Mouse (Mus musculus): ENCODE measurements around the gene Med18. TPM values are rescaled to one million over a fixed set of nuclear protein-coding genes. Genes with fewer than 3 reads are reported as not detected.

The Med18 gene
- total and polyA plus RNA-seq, 2 experiments from 2014 or later: 6.6 to 10.2 TPM

DNA sequence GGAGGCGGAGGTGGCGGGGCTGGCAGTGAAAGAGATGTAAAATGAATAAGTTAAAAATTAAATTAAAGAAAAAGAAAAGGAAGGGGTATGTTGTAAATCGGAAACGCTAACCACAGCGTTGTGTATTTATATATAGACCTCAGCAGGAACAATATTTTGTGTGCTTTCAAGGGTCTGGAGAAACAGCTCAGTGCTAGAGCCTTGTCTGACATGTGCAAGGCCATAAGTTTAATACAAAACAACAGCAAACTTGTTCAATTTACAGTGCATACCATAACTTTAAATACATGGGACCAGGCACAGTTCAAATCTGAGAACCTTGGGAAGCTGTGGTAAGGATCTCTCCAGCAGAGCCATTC lies 513 bp upstream of the Med18 start:
- peak overlapping the region; percentile 86 for H3K4me2 ChIP-seq (ENCODE audit: low read depth, low read length)
- 2% methylated on average over 5 of the region's 5 CpGs for WGBS
- no peaks in the 10 kb centered on the region for H3K9me3 ChIP-seq (replicated peaks; ENCODE audit: control insufficient read depth, low read length)
- peak overlapping the region; percentile 73 for H3K9ac ChIP-seq (replicated peaks; ENCODE audit: low read depth, low read length)
- H3K4me3 ChIP-seq (ENCODE audit: low read depth, low read length): peak overlapping the region; percentile 65
- H3K4me1 ChIP-seq (ENCODE audit: control insufficient read depth, insufficient read depth): peaks cover 6% of the 10 kb centered on the region; the same call in 1 of the 2 replicates
- H3K36me3 ChIP-seq (replicated peaks; ENCODE audit: control insufficient read depth, insufficient read depth, low read length): peaks cover 12% of the 10 kb centered on the region
- no peak overlapping the region; the same call in 1 of the 2 replicates for H3K27ac ChIP-seq (ENCODE audit: low read depth)
- TF ChIP-seq EP300 (IDR thresholded peaks at IDR 0.05; ENCODE audit: low read depth): no peak
- no peak for TF ChIP-seq CTCF (IDR thresholded peaks at IDR 0.05; ENCODE audit: low read depth)
- H3K27me3 ChIP-seq (ENCODE audit: control insufficient read depth, insufficient read depth, low read length): no peaks in the 10 kb centered on the region
- ATAC-seq (ENCODE audit: insufficient read depth, low read depth) (no peak; the same call in 1 of the 2 replicates), DNase-seq (ENCODE audit: low spot score) (no peak)

- DNase-seq (ENCODE audit: low spot score): no peak
- ATAC-seq (ENCODE audit: insufficient read depth, low read depth): no peak
- no peak overlapping the region for H3K27ac ChIP-seq (ENCODE audit: low read depth)
- peak overlapping the region; percentile 65 for H3K4me3 ChIP-seq (ENCODE audit: low read depth, low read length)
- WGBS: 6% methylated on average over 11 of the region's 11 CpGs
- TF ChIP-seq CTCF (IDR thresholded peaks at IDR 0.05; ENCODE audit: low read depth) (no peak), EP300 (IDR thresholded peaks at IDR 0.05; ENCODE audit: low read depth) (no peak)
- peaks cover 6% of the 10 kb centered on the region; the same call in 1 of the 2 replicates for H3K4me1 ChIP-seq (ENCODE audit: control insufficient read depth, insufficient read depth)
- no peaks in the 10 kb centered on the region for H3K9me3 ChIP-seq (replicated peaks; ENCODE audit: control insufficient read depth, low read length)
- peak overlapping the region; percentile 86 for H3K4me2 ChIP-seq (ENCODE audit: low read depth, low read length)
- no peaks in the 10 kb centered on the region for H3K27me3 ChIP-seq (ENCODE audit: control insufficient read depth, insufficient read depth, low read length)
- H3K9ac ChIP-seq (replicated peaks; ENCODE audit: low read depth, low read length): peak overlapping the region; percentile 73
- H3K36me3 ChIP-seq (replicated peaks; ENCODE audit: control insufficient read depth, insufficient read depth, low read length): peaks cover 22% of the 10 kb centered on the region
Observed at GRCm38 (mm10) chr4:132462836-132463235, 885 bp downstream of the Med18 start.

DNA sequence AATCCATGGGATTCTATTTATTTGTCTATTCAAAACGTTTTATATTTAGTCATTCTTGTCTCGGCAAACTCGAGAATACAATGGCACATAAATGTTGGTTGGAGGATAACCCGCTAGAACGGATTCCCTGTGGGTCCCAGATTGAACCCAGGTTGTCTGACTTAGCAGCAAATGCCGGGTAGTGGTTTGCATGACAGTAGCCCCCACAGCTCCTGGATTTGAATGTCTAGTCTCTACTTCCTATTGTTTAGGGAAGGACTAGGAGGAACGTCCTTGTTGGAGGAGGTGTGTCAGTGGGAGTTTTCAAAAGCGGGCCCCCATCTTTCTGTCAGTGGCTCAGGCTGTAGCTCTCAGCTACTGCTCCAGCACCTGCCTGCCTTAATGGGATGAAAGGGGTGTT lies 3.5 kb downstream of the Med18 start:
- Histone ChIP-seq H3K4me2 (ENCODE audit: low read depth, low read length) (no peak overlapping the region), H3K4me3 (ENCODE audit: low read depth, low read length) (no peak overlapping the region), H3K36me3 (replicated peaks; ENCODE audit: control insufficient read depth, insufficient read depth, low read length) (peaks cover 29% of the 10 kb centered on the region), H3K27ac (ENCODE audit: low read depth) (no peak overlapping the region), H3K4me1 (ENCODE audit: control insufficient read depth, insufficient read depth) (peaks cover 6% of the 10 kb centered on the region; the same call in 1 of the 2 replicates), H3K9me3 (replicated peaks; ENCODE audit: control insufficient read depth, low read length) (no peaks in the 10 kb centered on the region), H3K27me3 (ENCODE audit: control insufficient read depth, insufficient read depth, low read length) (no peaks in the 10 kb centered on the region), H3K9ac (replicated peaks; ENCODE audit: low read depth, low read length) (no peak overlapping the region)
- ATAC-seq (ENCODE audit: insufficient read depth, low read depth) (no peak), DNase-seq (ENCODE audit: low spot score) (no peak)
- TF ChIP-seq EP300 (IDR thresholded peaks at IDR 0.05; ENCODE audit: low read depth): no peak
- no peak for TF ChIP-seq CTCF (IDR thresholded peaks at IDR 0.05; ENCODE audit: low read depth)
- 89% methylated on average over 8 of the region's 8 CpGs for WGBS

- DNase-seq (ENCODE audit: low spot score): no peak
- Histone ChIP-seq H3K4me1 (ENCODE audit: control insufficient read depth, insufficient read depth) (no peaks in the 10 kb centered on the region), H3K36me3 (replicated peaks; ENCODE audit: control insufficient read depth, insufficient read depth, low read length) (peaks cover 29% of the 10 kb centered on the region), H3K9ac (replicated peaks; ENCODE audit: low read depth, low read length) (no peak overlapping the region), H3K27me3 (ENCODE audit: control insufficient read depth, insufficient read depth, low read length) (no peaks in the 10 kb centered on the region), H3K27ac (ENCODE audit: low read depth) (no peak overlapping the region), H3K4me3 (ENCODE audit: low read depth, low read length) (no peak overlapping the region), H3K9me3 (replicated peaks; ENCODE audit: control insufficient read depth, low read length) (no peaks in the 10 kb centered on the region), H3K4me2 (ENCODE audit: low read depth, low read length) (no peak overlapping the region)
- WGBS: 90% methylated on average over 6 of the region's 6 CpGs
- ATAC-seq (ENCODE audit: insufficient read depth, low read depth): no peak
- no peak for TF ChIP-seq CTCF (IDR thresholded peaks at IDR 0.05; ENCODE audit: low read depth)
- no peak for TF ChIP-seq EP300 (IDR thresholded peaks at IDR 0.05; ENCODE audit: low read depth)
Observed at GRCm38 (mm10) chr4:132455561-132455960, 8.2 kb downstream of the Med18 start.

DNA sequence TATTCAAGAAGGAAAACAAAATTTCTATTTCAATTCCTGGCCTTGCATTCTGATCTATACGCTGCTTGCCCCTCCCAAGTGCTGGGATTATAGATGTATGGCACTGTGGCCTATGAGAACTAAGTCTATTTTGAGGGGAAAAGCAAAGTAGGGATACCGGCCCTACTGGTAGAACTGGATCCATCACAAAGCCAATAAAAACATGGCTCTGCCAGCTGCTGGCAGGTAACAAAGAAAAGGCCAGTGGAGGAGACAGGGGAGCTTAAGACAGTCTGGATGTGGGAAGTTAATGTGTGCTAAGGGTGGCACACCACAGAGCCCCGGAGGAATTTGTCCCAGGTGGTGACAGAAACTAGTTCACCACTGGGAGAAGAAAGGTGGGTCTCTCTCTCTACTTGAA lies 8.6 kb downstream of the Med18 start:
- 68% methylated on average over 3 of the region's 3 CpGs for WGBS
- Histone ChIP-seq H3K9me3 (replicated peaks; ENCODE audit: control insufficient read depth, low read length) (no peaks in the 10 kb centered on the region), H3K27me3 (ENCODE audit: control insufficient read depth, insufficient read depth, low read length) (no peaks in the 10 kb centered on the region), H3K4me1 (ENCODE audit: control insufficient read depth, insufficient read depth) (no peaks in the 10 kb centered on the region), H3K36me3 (replicated peaks; ENCODE audit: control insufficient read depth, insufficient read depth, low read length) (peaks cover 26% of the 10 kb centered on the region), H3K4me2 (ENCODE audit: low read depth, low read length) (no peak overlapping the region), H3K9ac (replicated peaks; ENCODE audit: low read depth, low read length) (no peak overlapping the region), H3K4me3 (ENCODE audit: low read depth, low read length) (no peak overlapping the region), H3K27ac (ENCODE audit: low read depth) (no peak overlapping the region)
- TF ChIP-seq EP300 (IDR thresholded peaks at IDR 0.05; ENCODE audit: low read depth): no peak
- TF ChIP-seq CTCF (IDR thresholded peaks at IDR 0.05; ENCODE audit: low read depth): no peak
- DNase-seq (ENCODE audit: low spot score) (no peak), ATAC-seq (ENCODE audit: insufficient read depth, low read depth) (no peak)

DNA sequence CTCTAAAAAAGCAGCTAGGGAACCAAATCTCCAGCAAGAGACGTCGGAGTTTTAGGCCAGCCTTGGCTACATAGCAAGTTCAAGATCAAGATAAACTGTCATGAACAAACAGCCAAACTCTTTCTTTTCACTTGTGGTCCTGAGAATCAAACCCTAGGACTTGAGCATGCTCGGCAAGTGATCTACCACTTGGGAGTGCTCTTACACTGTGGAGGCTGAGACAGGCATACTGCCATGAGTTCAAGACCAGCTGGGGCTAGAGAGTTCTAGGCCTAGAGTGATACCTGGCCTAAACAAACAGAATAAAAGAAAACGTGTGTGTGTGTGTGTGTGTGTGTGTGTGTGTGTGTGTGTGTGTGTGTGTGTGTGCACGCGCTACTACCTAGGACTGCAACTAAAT lies 9.5 kb downstream of the Med18 start:
- no peak overlapping the region for H3K9ac ChIP-seq (replicated peaks; ENCODE audit: low read depth, low read length)
- H3K36me3 ChIP-seq (replicated peaks; ENCODE audit: control insufficient read depth, insufficient read depth, low read length): peaks cover 17% of the 10 kb centered on the region
- H3K4me3 ChIP-seq (ENCODE audit: low read depth, low read length): no peak overlapping the region
- no peaks in the 10 kb centered on the region for H3K27me3 ChIP-seq (ENCODE audit: control insufficient read depth, insufficient read depth, low read length)
- no peaks in the 10 kb centered on the region for H3K9me3 ChIP-seq (replicated peaks; ENCODE audit: control insufficient read depth, low read length)
- no peaks in the 10 kb centered on the region for H3K4me1 ChIP-seq (ENCODE audit: control insufficient read depth, insufficient read depth)
- TF ChIP-seq CTCF (IDR thresholded peaks at IDR 0.05; ENCODE audit: low read depth) (no peak), EP300 (IDR thresholded peaks at IDR 0.05; ENCODE audit: low read depth) (no peak)
- WGBS: 78% methylated on average over 6 of the region's 6 CpGs
- no peak overlapping the region for H3K4me2 ChIP-seq (ENCODE audit: low read depth, low read length)
- no peak for ATAC-seq (ENCODE audit: insufficient read depth, low read depth)
- DNase-seq (ENCODE audit: low spot score): no peak
- H3K27ac ChIP-seq (ENCODE audit: low read depth): no peak overlapping the region

Measured in heart, postnatal 0 days (tissue).